Mouse (Mus musculus) lung, embryonic 14.5 days (tissue): ENCODE measurements around the gene Pias3. TPM values are rescaled to one million over a fixed set of nuclear protein-coding genes. Genes with fewer than 3 reads are reported as not detected.
A peak's percentile ranks its signal among the peaks of the same experiment; 100 is the strongest.

Experiments
- ATAC-seq: fragments of 200-750 bp; cut with Nextera tagmentation; 2 replicates; pipeline ENCODE4 v1.8.0; 2017; ENCODE audit warnings: mild to moderate bottlenecking, moderate TSS enrichment, moderate library complexity; ENCODE audit not compliant: insufficient read depth
- DNase-seq: peaks from one replicate; pipeline ENCODE4 v3.0.0-alpha.2; 2015
- H3K27ac ChIP-seq: fragments of 300-500 bp; sonication (generic); 2 replicates; pipeline ENCODE4 v1.5.1; 2014; ENCODE audit warnings: low read depth, mild to moderate bottlenecking, moderate library complexity
- H3K27me3 ChIP-seq: fragments of 300-500 bp; sonication (generic); 2 replicates; pipeline ENCODE4 v1.6.1; 2014; ENCODE audit warnings: low read length, control low read depth; ENCODE audit not compliant: insufficient read depth
- H3K36me3 ChIP-seq: fragments of 300-500 bp; sonication (generic); 2 replicates; pipeline ENCODE4 v1.6.1; 2014; ENCODE audit warnings: control low read depth; ENCODE audit not compliant: insufficient read depth
- H3K4me1 ChIP-seq: fragments of 300-500 bp; sonication (generic); 2 replicates; pipeline ENCODE4 v1.6.1; 2014; ENCODE audit warnings: antibody characterized with exemption, control low read depth; ENCODE audit not compliant: insufficient read depth
- H3K4me2 ChIP-seq: fragments of 300-500 bp; sonication (generic); 2 replicates; pipeline ENCODE4 v1.6.1; 2014; ENCODE audit warnings: mild to moderate bottlenecking
- H3K4me3 ChIP-seq: fragments of 300-500 bp; sonication (generic); 2 replicates; pipeline ENCODE4 v1.5.1; 2014; ENCODE audit warnings: low read depth, low read length
- H3K9ac ChIP-seq: fragments of 300-500 bp; sonication (generic); 2 replicates; pipeline ENCODE4 v1.6.1; 2014
- H3K9me3 ChIP-seq: fragments of 300-500 bp; sonication (generic); 2 replicates; pipeline ENCODE4 v1.6.1; 2016; ENCODE audit warnings: low read depth, low read length, control low read depth
- CTCF ChIP-seq: IDR thresholded peaks from 2 replicates; pipeline ENCODE4 v1.5.1; 2016; ENCODE audit warnings: antibody characterized with exemption, low read depth
- WGBS: fragments of 180-500 bp; shearing (Covaris S2); extraction: QIAGEN DNeasy Blood & Tissue Kit; methylation state at CpG from one replicate; pipeline ENCODE4 v1.1.7; 2014; 5-methylcytosine and 5-hydroxymethylcytosine counted together
- polyA plus RNA-seq: library from polyadenylated mRNA; unstranded; fragments of >200 nt; fragmentation: Nextera tagmentation; extraction: Ambion mirVana; gene quantifications from 2 replicates; pipeline ENCODE4 v1.2.1, GENCODE M21; 2014

Pias3 gene
- polyA plus RNA-seq, 1 experiment from 2014 or later: 49.1 TPM

GRCm38 (mm10) chr3:96666916-96667315 lies 29.3 kb upstream of the Pias3 start:
- Histone ChIP-seq H3K4me2 (no peak overlapping the region), H3K27ac (no peak overlapping the region), H3K36me3 (no peaks in the 10 kb centered on the region), H3K4me3 (no peak overlapping the region), H3K9me3 (no peaks in the 10 kb centered on the region), H3K9ac (no peak overlapping the region), H3K27me3 (no peaks in the 10 kb centered on the region), H3K4me1 (no peaks in the 10 kb centered on the region)
- 90% methylated on average over 5 of the region's 5 CpGs for WGBS
- ATAC-seq (no peak), DNase-seq (no peak)
- no peak for TF ChIP-seq CTCF

- Histone ChIP-seq H3K4me1 (no peaks in the 10 kb centered on the region), H3K27ac (no peak overlapping the region), H3K4me3 (no peak overlapping the region), H3K27me3 (no peaks in the 10 kb centered on the region), H3K9ac (no peak overlapping the region), H3K36me3 (no peaks in the 10 kb centered on the region), H3K9me3 (no peaks in the 10 kb centered on the region), H3K4me2 (no peak overlapping the region)
- peak; percentile 46 for TF ChIP-seq CTCF
- WGBS: 26% methylated on average over 1 of the region's 1 CpGs
- DNase-seq (peak; percentile 16), ATAC-seq (no peak)
These were observed 28.9 kb upstream of the Pias3 start for GRCm38 (mm10) chr3:96667316-96667715.

GRCm38 (mm10) chr3:96668424-96669067 lies 27.6 kb upstream of the Pias3 start:
- Histone ChIP-seq H3K27ac (no peak overlapping the region), H3K36me3 (no peaks in the 10 kb centered on the region), H3K4me2 (no peak overlapping the region), H3K4me3 (no peak overlapping the region), H3K4me1 (no peaks in the 10 kb centered on the region), H3K9me3 (no peaks in the 10 kb centered on the region), H3K27me3 (no peaks in the 10 kb centered on the region), H3K9ac (no peak overlapping the region)
- DNase-seq (peak; percentile 55), ATAC-seq (no peak)
- TF ChIP-seq CTCF: no peak
- WGBS: 87% methylated on average over 5 of the region's 5 CpGs

DNA sequence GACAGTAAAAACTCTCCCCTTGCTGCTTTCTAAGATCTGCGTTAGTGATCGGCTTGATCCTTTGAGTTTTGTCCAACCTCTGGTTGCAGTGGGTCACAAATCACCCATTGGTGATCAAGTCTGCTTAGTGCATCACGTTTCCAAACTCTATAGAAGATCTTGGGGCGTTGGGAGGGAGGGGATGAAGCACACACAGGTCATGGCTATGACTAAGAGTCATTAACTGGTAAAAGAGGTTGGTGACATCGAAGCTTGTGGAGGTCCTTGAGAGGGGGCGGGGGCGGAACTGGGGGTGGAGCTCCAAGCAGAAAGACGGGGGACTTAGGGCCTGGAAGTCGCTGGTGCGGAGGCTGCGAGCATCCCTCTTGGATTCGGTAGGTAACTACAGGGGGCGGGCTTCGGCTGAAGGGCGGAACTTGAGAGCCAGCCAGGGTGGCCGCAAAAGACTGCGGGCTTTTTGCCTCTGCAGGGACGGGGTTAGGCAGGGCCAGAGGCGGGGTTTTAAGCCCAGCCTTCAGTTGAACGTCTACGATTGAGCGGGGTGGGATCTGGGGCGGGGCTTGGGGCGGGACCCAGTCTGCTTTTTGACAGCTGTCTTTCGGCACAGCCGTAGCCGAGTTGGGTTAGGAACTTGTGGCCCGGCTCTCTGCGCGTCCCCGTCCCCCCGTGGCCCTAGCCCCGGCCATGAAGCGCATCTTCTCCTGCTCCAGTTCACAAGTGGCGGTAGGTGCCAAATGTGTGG lies 26.3 kb upstream of the Pias3 start, which contains the start of gene Ankrd35:
Ankrd35 (plus strand) TSS at position 405 of the 742 bp plus-strand sequence.
- H3K9ac ChIP-seq: no peak within 1 kb of the TSS

DNA sequence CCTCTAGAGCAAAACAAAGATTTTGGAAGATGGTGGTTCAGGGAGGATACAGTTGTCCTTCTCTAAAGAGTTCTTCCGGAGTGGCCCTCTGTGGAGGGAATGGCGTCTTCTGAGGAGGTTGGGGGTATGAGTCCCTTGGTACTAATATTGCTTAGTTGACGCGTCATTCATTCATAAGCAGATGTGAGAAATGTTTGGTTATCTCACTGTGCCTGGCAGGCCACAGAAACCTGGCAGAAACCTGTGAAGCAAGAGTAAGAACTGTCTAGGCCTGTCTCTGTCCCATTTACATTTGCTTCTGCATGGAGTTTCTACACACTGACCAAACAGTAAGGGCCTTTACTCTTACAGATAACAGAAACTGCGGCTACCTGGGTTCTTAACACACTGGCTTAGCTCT lies 24.7 kb upstream of the Pias3 start:
- Histone ChIP-seq H3K27ac (no peak overlapping the region), H3K4me3 (no peak overlapping the region), H3K36me3 (no peaks in the 10 kb centered on the region), H3K27me3 (no peaks in the 10 kb centered on the region), H3K9me3 (no peaks in the 10 kb centered on the region), H3K4me2 (no peak overlapping the region), H3K9ac (no peak overlapping the region), H3K4me1 (no peaks in the 10 kb centered on the region)
- 89% methylated on average over 5 of the region's 5 CpGs for WGBS
- DNase-seq (no peak), ATAC-seq (no peak)
- no peak for TF ChIP-seq CTCF

More for the DNA sequence above, 26.3 kb upstream of the Pias3 start, which contains the start of gene Ankrd35:
- DNase-seq: peak; percentile 94
- Histone ChIP-seq H3K36me3 (no peaks in the 10 kb centered on the region), H3K4me1 (no peaks in the 10 kb centered on the region), H3K4me3 (peak within 1 kb of the TSS; percentile 36), H3K27me3 (no peaks in the 10 kb centered on the region), H3K4me2 (peak within 1 kb of the TSS; percentile 71), H3K9me3 (no peaks in the 10 kb centered on the region), H3K27ac (no peak within 1 kb of the TSS)
- ATAC-seq: peak; percentile 98
- 4% methylated on average over 35 of the region's 35 CpGs for WGBS
- TF ChIP-seq CTCF: peak; percentile 40

DNA sequence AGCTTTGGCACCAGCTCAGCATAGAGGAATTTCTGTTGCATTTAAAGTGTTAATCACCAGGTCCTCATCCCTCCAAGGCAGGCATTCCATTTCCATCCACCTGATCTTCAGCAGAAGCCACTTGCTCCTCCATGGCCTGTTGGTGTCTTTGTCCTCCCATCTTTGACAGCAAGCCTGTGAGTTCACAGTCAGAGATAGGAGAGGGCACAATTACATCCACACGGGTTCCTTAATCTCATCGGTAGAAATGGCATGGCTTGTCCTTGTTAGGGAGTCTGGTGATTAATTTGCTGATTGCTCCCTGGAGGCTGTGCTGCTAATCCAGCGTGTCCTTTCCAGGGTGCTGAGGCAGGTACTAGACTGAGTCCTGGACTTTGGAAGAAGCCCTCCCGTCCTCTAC lies 22.7 kb upstream of the Pias3 start:
- no peaks in the 10 kb centered on the region for H3K36me3 ChIP-seq
- no peak overlapping the region for H3K4me3 ChIP-seq
- no peak overlapping the region for H3K9ac ChIP-seq
- no peak for TF ChIP-seq CTCF
- H3K4me2 ChIP-seq: no peak overlapping the region
- ATAC-seq: no peak
- H3K27ac ChIP-seq: no peak overlapping the region
- 63% methylated on average over 4 of the region's 4 CpGs for WGBS
- no peaks in the 10 kb centered on the region for H3K4me1 ChIP-seq
- no peaks in the 10 kb centered on the region for H3K9me3 ChIP-seq
- no peak for DNase-seq
- no peaks in the 10 kb centered on the region for H3K27me3 ChIP-seq

DNA sequence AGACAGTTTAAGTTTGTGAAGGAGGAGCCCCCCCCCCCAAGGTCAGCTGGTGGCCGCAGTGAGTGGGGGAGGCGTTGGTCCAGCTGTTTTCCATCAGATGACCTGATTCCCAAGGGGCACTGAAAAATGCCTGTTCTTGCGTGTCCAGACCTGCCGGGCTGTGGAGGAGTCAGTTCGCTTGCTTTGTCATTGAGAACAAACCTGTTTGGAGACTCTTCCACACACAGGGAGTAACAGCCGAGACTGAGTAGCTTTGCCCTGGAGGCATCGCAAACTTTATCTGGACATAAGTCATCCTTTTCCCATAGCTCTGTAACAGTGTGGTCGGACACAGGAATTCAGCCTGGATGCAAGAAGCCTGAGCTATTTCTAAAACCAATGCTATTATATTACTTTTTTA lies 21.7 kb upstream of the Pias3 start:
- Histone ChIP-seq H3K36me3 (no peaks in the 10 kb centered on the region), H3K4me3 (no peak overlapping the region), H3K4me1 (no peaks in the 10 kb centered on the region), H3K27me3 (no peaks in the 10 kb centered on the region), H3K9ac (no peak overlapping the region), H3K9me3 (no peaks in the 10 kb centered on the region), H3K4me2 (no peak overlapping the region), H3K27ac (no peak overlapping the region)
- 36% methylated on average over 8 of the region's 8 CpGs for WGBS
- no peak for TF ChIP-seq CTCF
- no peak for ATAC-seq
- DNase-seq: no peak
